Mouse (Mus musculus) left cerebral cortex, adult 11 months (tissue): Measurements from ENCODE around the gene Pfas.
"Not testable (repeated sequence)": the region's sequence is repeated elsewhere in the genome, so short reads cannot be mapped to it uniquely, and the experiment has no call there.

Experiments used
- DNase-seq: peaks from one replicate; pipeline ENCODE4 v3.0.0; 2022; ENCODE audit warnings: low spot score

Gene Pfas

GRCm38 (mm10) chr11:68939451-68940304 is 68.6 kb downstream of the Pfas start:
- peak; percentile 89 for DNase-seq

- not testable (repeated sequence) for DNase-seq
These were observed 71.3 kb downstream of the Pfas start for GRCm38 (mm10) chr11:68936951-68937350.
